Mouse (Mus musculus) spleen, adult 2 months (tissue): Measurements from ENCODE around the gene Atp5e.

Experiments used
- CTCF ChIP-seq: fragments of 200-500 bp; IDR thresholded peaks from 2 replicates; pipeline ENCODE4 v1.5.1; 2011; ENCODE audit warnings: mild to moderate bottlenecking, inconsistent platforms; ENCODE audit not compliant: insufficient read depth, insufficient read length, insufficient replicate concordance; ENCODE audit errors: extremely low read depth
- POLR2A ChIP-seq: fragments of 200-500 bp; IDR thresholded peaks from 2 replicates; pipeline ENCODE4 v1.6.1; 2011; ENCODE audit warnings: low read depth, low read length, inconsistent platforms

- no peak for TF ChIP-seq CTCF
- no peak for TF ChIP-seq POLR2A
These were observed 8.5 kb upstream of the Atp5e start for GRCm38 (mm10) chr2:174472407-174472806.
